Mouse (Mus musculus) liver, adult (tissue): ENCODE data around the gene Ift22.

Source experiments
- GATA4 ChIP-seq: IDR thresholded peaks from 2 replicates; pipeline ENCODE4 v1.6.1; 2014; ENCODE audit warnings: mild to moderate bottlenecking, low read length; ENCODE audit not compliant: insufficient replicate concordance

Gene Ift22

GRCm38 (mm10) chr5:136886957-136887356, 21.0 kb upstream of the Ift22 start:
- TF ChIP-seq GATA4 = no peak

GRCm38 (mm10) chr5:136888539-136889355, 19.2 kb upstream of the Ift22 start:
- TF ChIP-seq GATA4 = peak; percentile 70; the same call in 1 of the 2 replicates

- no peak for TF ChIP-seq GATA4
Measured at GRCm38 (mm10) chr5:136894840-136895528, 13.0 kb upstream of the Ift22 start.

- no peak for TF ChIP-seq GATA4
Measured at GRCm38 (mm10) chr5:136895529-136895963, 12.4 kb upstream of the Ift22 start.

GRCm38 (mm10) chr5:136904621-136905020, 3.3 kb upstream of the Ift22 start:
- no peak for TF ChIP-seq GATA4

GRCm38 (mm10) chr5:136905630-136906029, 2.3 kb upstream of the Ift22 start:
- no peak for TF ChIP-seq GATA4

GRCm38 (mm10) chr5:136907587-136907986, 363 bp upstream of the Ift22 start:
- TF ChIP-seq GATA4 = no peak

GRCm38 (mm10) chr5:136914183-136914582, 6.2 kb downstream of the Ift22 start:
- TF ChIP-seq GATA4 = no peak

GRCm38 (mm10) chr5:136917613-136918242, 9.8 kb downstream of the Ift22 start:
- no peak for TF ChIP-seq GATA4

GRCm38 (mm10) chr5:136918655-136919472, 10.9 kb downstream of the Ift22 start:
- peak; percentile 16; the same call in 1 of the 2 replicates for TF ChIP-seq GATA4

GRCm38 (mm10) chr5:136919546-136920301, 11.8 kb downstream of the Ift22 start:
- TF ChIP-seq GATA4 = no peak

GRCm38 (mm10) chr5:136922830-136923229, 14.9 kb downstream of the Ift22 start:
- no peak for TF ChIP-seq GATA4

GRCm38 (mm10) chr5:136923751-136924478, 16.0 kb downstream of the Ift22 start:
- no peak for TF ChIP-seq GATA4

- TF ChIP-seq GATA4 = no peak
Measured at GRCm38 (mm10) chr5:136929073-136929472, 21.1 kb downstream of the Ift22 start.
